Mouse (Mus musculus) kidney, embryonic 14.5 days (tissue): ENCODE results near the gene Ak3. TPM values are rescaled to one million over a fixed set of nuclear protein-coding genes. Genes with fewer than 3 reads are reported as not detected.

Source experiments
- ATAC-seq: fragments of 200-750 bp; cut with Nextera tagmentation; 2 replicates; pipeline ENCODE4 v1.8.0; 2017; ENCODE audit warnings: moderate number of reproducible peaks, mild to moderate bottlenecking, moderate TSS enrichment, moderate library complexity; ENCODE audit not compliant: low FRiP score, low TSS enrichment
- H3K27ac ChIP-seq: fragments of 300-500 bp; sonication (generic); 2 replicates; pipeline ENCODE4 v1.5.1; 2014; ENCODE audit warnings: low read depth, mild to moderate bottlenecking, low read length, moderate library complexity, mixed read lengths
- H3K27me3 ChIP-seq: fragments of 300-500 bp; sonication (generic); 2 replicates; pipeline ENCODE4 v1.6.1; 2014; ENCODE audit warnings: mild to moderate bottlenecking, low read length; ENCODE audit not compliant: control insufficient read depth, insufficient read depth
- H3K36me3 ChIP-seq: fragments of 300-500 bp; sonication (generic); 2 replicates; pipeline ENCODE4 v1.6.1; 2014; ENCODE audit warnings: low read length, mixed read lengths; ENCODE audit not compliant: control insufficient read depth, insufficient read depth
- H3K4me1 ChIP-seq: fragments of 300-500 bp; sonication (generic); 2 replicates; pipeline ENCODE4 v1.6.1; 2014; ENCODE audit warnings: low read length, mixed read lengths; ENCODE audit not compliant: control insufficient read depth, insufficient read depth
- H3K4me2 ChIP-seq: fragments of 300-500 bp; sonication (generic); replicated peaks from 2 replicates; pipeline ENCODE4 v1.6.1; 2014; ENCODE audit warnings: low read depth, mild to moderate bottlenecking, low read length
- H3K4me3 ChIP-seq: fragments of 300-500 bp; sonication (generic); 2 replicates; pipeline ENCODE4 v1.5.1; 2014; ENCODE audit warnings: mild to moderate bottlenecking, low read length
- H3K9ac ChIP-seq: fragments of 300-500 bp; sonication (generic); 2 replicates; pipeline ENCODE4 v1.6.1; 2014; ENCODE audit warnings: low read depth, mild to moderate bottlenecking, low read length, moderate library complexity
- H3K9me3 ChIP-seq: fragments of 300-500 bp; sonication (generic); 2 replicates; pipeline ENCODE4 v1.6.1; 2016; ENCODE audit warnings: low read length; ENCODE audit not compliant: control insufficient read depth
- WGBS: fragments of 180-500 bp; shearing (Covaris S2); extraction: QIAGEN DNeasy Blood & Tissue Kit; methylation state at CpG from one replicate; pipeline ENCODE4 v1.1.7; 2014; 5-methylcytosine and 5-hydroxymethylcytosine counted together
- polyA plus RNA-seq: library from polyadenylated mRNA; unstranded; fragments of >200 nt; fragmentation: Nextera tagmentation; extraction: Ambion mirVana; gene quantifications from 2 replicates; pipeline ENCODE4 v1.2.1, GENCODE M21; 2014

Gene Ak3
- polyA plus RNA-seq, 1 experiment from 2014 or later, result 97.7 TPM

GRCm38 (mm10) chr19:29037026-29037425 is 10.7 kb downstream of the Ak3 start:
- peaks cover 22% of the 10 kb centered on the region for H3K36me3 ChIP-seq
- no peaks in the 10 kb centered on the region for H3K4me1 ChIP-seq
- no peak overlapping the region for H3K4me2 ChIP-seq
- WGBS, result 93% methylated on average over 5 of the region's 5 CpGs
- no peaks in the 10 kb centered on the region for H3K9me3 ChIP-seq
- no peak overlapping the region for H3K4me3 ChIP-seq
- H3K9ac ChIP-seq, result no peak overlapping the region
- ATAC-seq, result no peak
- no peak overlapping the region for H3K27ac ChIP-seq
- no peaks in the 10 kb centered on the region for H3K27me3 ChIP-seq

GRCm38 (mm10) chr19:29032662-29033061 is 15.1 kb downstream of the Ak3 start:
- no peaks in the 10 kb centered on the region for H3K4me1 ChIP-seq
- no peak overlapping the region for H3K9ac ChIP-seq
- no peak for ATAC-seq
- no peaks in the 10 kb centered on the region for H3K9me3 ChIP-seq
- no peak overlapping the region for H3K4me3 ChIP-seq
- H3K27ac ChIP-seq, result no peak overlapping the region
- H3K27me3 ChIP-seq, result no peaks in the 10 kb centered on the region
- peaks cover 22% of the 10 kb centered on the region for H3K36me3 ChIP-seq
- H3K4me2 ChIP-seq, result no peak overlapping the region

GRCm38 (mm10) chr19:29031788-29032187 is 16.0 kb downstream of the Ak3 start:
- no peak overlapping the region for H3K9ac ChIP-seq
- no peaks in the 10 kb centered on the region for H3K27me3 ChIP-seq
- ATAC-seq, result no peak
- H3K4me2 ChIP-seq, result no peak overlapping the region
- H3K27ac ChIP-seq, result no peak overlapping the region
- 87% methylated on average over 3 of the region's 3 CpGs for WGBS
- no peaks in the 10 kb centered on the region for H3K4me1 ChIP-seq
- H3K36me3 ChIP-seq, result peaks cover 20% of the 10 kb centered on the region
- H3K9me3 ChIP-seq, result no peaks in the 10 kb centered on the region
- H3K4me3 ChIP-seq, result no peak overlapping the region

DNA sequence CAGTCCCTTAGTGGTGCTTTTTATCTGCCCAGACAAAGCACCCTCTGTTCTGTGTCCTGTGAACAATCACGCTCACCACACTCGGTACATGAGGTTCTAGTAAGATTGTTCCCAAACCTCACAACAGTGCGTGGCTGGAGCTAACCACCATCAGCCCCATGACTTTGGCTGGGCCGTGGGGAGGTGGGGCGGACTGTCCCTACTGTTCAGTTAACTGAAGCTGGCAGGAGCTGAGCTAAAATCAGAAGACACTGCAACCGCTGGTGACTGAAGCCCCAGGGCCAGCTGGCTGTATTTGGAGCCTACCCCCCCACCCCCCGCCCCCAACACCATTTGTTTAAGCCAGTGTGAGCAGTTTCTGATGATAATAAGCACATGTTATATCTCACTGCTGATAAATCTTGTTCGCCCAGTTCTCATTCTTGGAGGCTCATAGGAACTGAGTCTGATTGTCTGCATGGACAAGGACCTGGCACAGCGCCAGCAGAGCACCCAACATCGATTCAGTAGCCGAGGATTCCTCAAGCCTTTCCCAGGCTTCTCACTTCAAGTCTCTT is 23.3 kb downstream of the Ak3 start:
- no peak overlapping the region for H3K4me3 ChIP-seq
- no peak for ATAC-seq
- H3K4me1 ChIP-seq, result no peaks in the 10 kb centered on the region
- peaks cover 67% of the 10 kb centered on the region for H3K36me3 ChIP-seq
- H3K27me3 ChIP-seq, result no peaks in the 10 kb centered on the region
- no peak overlapping the region for H3K9ac ChIP-seq
- H3K4me2 ChIP-seq, result no peak overlapping the region
- H3K9me3 ChIP-seq, result no peaks in the 10 kb centered on the region
- no peak overlapping the region for H3K27ac ChIP-seq
- WGBS, result 84% methylated on average over 11 of the region's 11 CpGs

DNA sequence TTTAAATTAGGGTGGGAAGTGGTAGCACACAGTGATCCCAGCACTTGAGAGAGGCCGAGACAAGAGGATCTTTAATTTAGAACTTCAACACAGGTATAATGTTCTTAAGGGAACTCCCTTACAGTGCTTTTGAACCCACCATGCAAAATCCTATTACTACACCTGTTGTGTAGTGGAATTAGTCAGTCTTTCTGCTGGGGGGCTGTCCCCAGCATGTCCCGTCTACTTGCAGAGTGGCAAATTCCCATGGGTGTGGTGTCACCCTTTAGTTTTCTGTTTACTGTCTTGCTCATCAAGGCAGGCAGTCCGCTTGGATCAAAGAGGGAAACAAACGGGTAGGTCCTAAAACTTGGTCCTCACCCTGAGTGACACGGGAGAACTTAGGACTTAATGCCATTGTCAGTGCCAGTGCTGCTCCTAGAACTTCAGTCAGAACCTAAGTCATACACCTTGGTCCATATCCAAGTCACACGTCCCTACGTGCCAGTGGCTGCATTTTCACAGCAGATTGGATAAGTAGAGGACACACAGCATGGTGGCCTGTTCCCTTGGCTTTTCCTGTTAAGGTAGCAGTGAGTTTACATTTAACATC is 25.9 kb downstream of the Ak3 start:
- Histone ChIP-seq H3K27me3 (no peaks in the 10 kb centered on the region), H3K4me1 (no peaks in the 10 kb centered on the region), H3K4me2 (no peak overlapping the region), H3K4me3 (no peak overlapping the region), H3K9me3 (no peaks in the 10 kb centered on the region), H3K27ac (no peak overlapping the region), H3K9ac (no peak overlapping the region), H3K36me3 (peaks cover 67% of the 10 kb centered on the region)
- 84% methylated on average over 7 of the region's 7 CpGs for WGBS
- no peak for ATAC-seq

GRCm38 (mm10) chr19:29019647-29020046 is 28.1 kb downstream of the Ak3 start:
- no peak overlapping the region for H3K9ac ChIP-seq
- H3K9me3 ChIP-seq, result no peaks in the 10 kb centered on the region
- peaks cover 56% of the 10 kb centered on the region for H3K36me3 ChIP-seq
- H3K4me2 ChIP-seq, result no peak overlapping the region
- ATAC-seq, result no peak
- no peaks in the 10 kb centered on the region for H3K27me3 ChIP-seq
- no peaks in the 10 kb centered on the region for H3K4me1 ChIP-seq
- no peak overlapping the region for H3K27ac ChIP-seq
- H3K4me3 ChIP-seq, result no peak overlapping the region
- 94% methylated on average over 3 of the region's 3 CpGs for WGBS

- no peak overlapping the region for H3K4me3 ChIP-seq
- 46% methylated on average over 5 of the region's 5 CpGs for WGBS
Observed at GRCm38 (mm10) chr19:29016786-29017185, 31.0 kb downstream of the Ak3 start.

GRCm38 (mm10) chr19:29016204-29016765 is 31.5 kb downstream of the Ak3 start:
- no peak overlapping the region for H3K4me3 ChIP-seq
- no peaks in the 10 kb centered on the region for H3K4me1 ChIP-seq
- peaks cover 51% of the 10 kb centered on the region for H3K36me3 ChIP-seq
- H3K27me3 ChIP-seq, result no peaks in the 10 kb centered on the region
- H3K9me3 ChIP-seq, result no peaks in the 10 kb centered on the region
- no peak overlapping the region for H3K9ac ChIP-seq
- H3K4me2 ChIP-seq, result no peak overlapping the region
- no peak overlapping the region for H3K27ac ChIP-seq
- 61% methylated on average over 5 of the region's 5 CpGs for WGBS
- ATAC-seq, result no peak

More at GRCm38 (mm10) chr19:29016786-29017185, 31.0 kb downstream of the Ak3 start:
- Histone ChIP-seq H3K36me3 (peaks cover 51% of the 10 kb centered on the region), H3K27me3 (no peaks in the 10 kb centered on the region), H3K9ac (no peak overlapping the region), H3K27ac (no peak overlapping the region), H3K9me3 (no peaks in the 10 kb centered on the region), H3K4me2 (no peak overlapping the region), H3K4me1 (no peaks in the 10 kb centered on the region)
- no peak for ATAC-seq

DNA sequence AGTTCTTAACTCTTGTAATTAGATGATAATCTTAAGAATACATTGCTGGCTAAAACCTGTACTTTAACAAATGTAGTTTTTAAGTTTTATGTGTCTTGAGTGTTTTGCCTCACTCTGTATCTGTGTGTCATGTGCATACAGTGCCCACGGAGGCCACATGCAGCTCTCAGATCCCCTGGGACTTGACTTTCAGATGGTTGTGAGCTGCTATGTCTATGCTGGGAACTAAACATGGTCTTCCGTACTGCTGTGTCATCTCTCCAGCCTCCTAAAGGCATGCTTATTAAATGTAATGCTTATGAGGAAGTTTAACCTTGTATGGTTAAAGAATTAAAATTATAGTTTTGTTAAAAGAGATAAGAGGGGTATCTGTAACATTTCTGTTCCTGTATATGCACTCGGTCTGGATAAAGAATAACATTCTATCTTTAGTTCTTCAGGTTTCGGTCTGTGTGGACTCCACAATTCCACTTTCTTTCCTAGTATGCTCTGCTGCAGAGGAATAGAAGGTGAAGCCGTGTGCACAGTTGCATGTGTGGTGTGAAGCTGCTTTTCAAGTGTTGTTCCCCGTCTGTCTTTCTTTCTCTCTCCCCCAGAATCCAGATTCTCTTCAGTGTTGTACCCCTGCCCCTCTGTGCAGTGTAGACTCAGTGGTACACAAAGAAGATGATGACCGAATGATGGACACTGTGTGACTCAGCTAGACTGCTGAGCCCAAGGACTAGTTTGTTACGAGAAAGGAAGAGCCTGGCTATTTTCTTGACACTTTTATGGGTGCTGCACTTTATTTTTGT is 32.2 kb downstream of the Ak3 start:
- Histone ChIP-seq H3K27ac (0 out of 2 replicates have a peak overlapping the region, but pooled peaks have one; percentile 59), H3K4me2 (no peak overlapping the region), H3K4me3 (no peak overlapping the region), H3K9ac (no peak overlapping the region), H3K27me3 (no peaks in the 10 kb centered on the region), H3K4me1 (no peaks in the 10 kb centered on the region), H3K9me3 (no peaks in the 10 kb centered on the region), H3K36me3 (peaks cover 49% of the 10 kb centered on the region)
- WGBS, result 66% methylated on average over 8 of the region's 8 CpGs
- no peak for ATAC-seq
